Mouse (Mus musculus) forebrain, embryonic 13.5 days (tissue): ENCODE data around the gene Ociad2. TPM values are rescaled to one million over a fixed set of nuclear protein-coding genes. Genes with fewer than 3 reads are reported as not detected.
A peak's percentile ranks its signal among the peaks of the same experiment; 100 is the strongest.

Source experiments
- ATAC-seq: fragments of 200-750 bp; cut with Nextera tagmentation; 2 replicates; pipeline ENCODE4 v1.8.0; 2017
- H3K27ac ChIP-seq: fragments of 300-500 bp; sonication (generic); 2 replicates; pipeline ENCODE4 v1.5.1; 2015; ENCODE audit warnings: inconsistent platforms, mild to moderate bottlenecking, moderate library complexity
- H3K27me3 ChIP-seq: fragments of 300-500 bp; sonication (generic); 2 replicates; pipeline ENCODE4 v1.6.1; 2015; ENCODE audit warnings: mild to moderate bottlenecking, inconsistent platforms
- H3K36me3 ChIP-seq: fragments of 300-500 bp; sonication (generic); 2 replicates; pipeline ENCODE4 v1.6.1; 2015; ENCODE audit warnings: mild to moderate bottlenecking, inconsistent platforms; ENCODE audit not compliant: poor library complexity, severe bottlenecking
- H3K4me1 ChIP-seq: fragments of 300-500 bp; sonication (generic); 2 replicates; pipeline ENCODE4 v1.6.1; 2015; ENCODE audit warnings: inconsistent platforms
- H3K4me2 ChIP-seq: fragments of 300-500 bp; sonication (generic); 2 replicates; pipeline ENCODE4 v1.6.1; 2015; ENCODE audit warnings: inconsistent platforms, mild to moderate bottlenecking, moderate library complexity
- H3K4me3 ChIP-seq: fragments of 300-500 bp; sonication (generic); 2 replicates; pipeline ENCODE4 v1.5.1; 2015; ENCODE audit warnings: mild to moderate bottlenecking, inconsistent platforms
- H3K9ac ChIP-seq: fragments of 300-500 bp; sonication (generic); 2 replicates; pipeline ENCODE4 v1.6.1; 2015; ENCODE audit warnings: mild to moderate bottlenecking, inconsistent platforms
- H3K9me3 ChIP-seq: fragments of 300-500 bp; sonication (generic); replicated peaks from 2 replicates; pipeline ENCODE4 v1.6.1; 2016; ENCODE audit warnings: inconsistent platforms
- WGBS: fragments of 180-500 bp; shearing (Covaris S2); methylation state at CpG from one replicate; pipeline ENCODE4 v1.1.7; 2015; 5-methylcytosine and 5-hydroxymethylcytosine counted together
- polyA plus RNA-seq: library from polyadenylated mRNA; unstranded; fragments of >200 nt; fragmentation: Nextera tagmentation; extraction: Ambion mirVana; gene quantifications from 2 replicates; pipeline ENCODE4 v1.2.1, GENCODE M21; 2015

Gene Ociad2
- polyA plus RNA-seq, 1 experiment from 2014 or later, result 13.5 TPM

- Histone ChIP-seq H3K4me1 (no peaks in the 10 kb centered on the region), H3K4me3 (no peak overlapping the region), H3K9ac (no peak overlapping the region), H3K9me3 (no peaks in the 10 kb centered on the region), H3K27me3 (no peaks in the 10 kb centered on the region), H3K4me2 (no peak overlapping the region), H3K27ac (no peak overlapping the region), H3K36me3 (no peaks in the 10 kb centered on the region)
- ATAC-seq, result no peak
- 52% methylated on average over 10 of the region's 10 CpGs for WGBS
These were observed 28.1 kb upstream of the Ociad2 start for GRCm38 (mm10) chr5:73368845-73369447.

- Histone ChIP-seq H3K27ac (no peak overlapping the region), H3K4me1 (no peaks in the 10 kb centered on the region), H3K36me3 (no peaks in the 10 kb centered on the region), H3K4me3 (no peak overlapping the region), H3K9me3 (no peaks in the 10 kb centered on the region), H3K27me3 (no peaks in the 10 kb centered on the region), H3K4me2 (no peak overlapping the region), H3K9ac (no peak overlapping the region)
- ATAC-seq, result no peak
- 73% methylated on average over 4 of the region's 4 CpGs for WGBS
These were observed 27.1 kb upstream of the Ociad2 start for GRCm38 (mm10) chr5:73367906-73368305.

- Histone ChIP-seq H3K9me3 (no peaks in the 10 kb centered on the region), H3K9ac (no peak overlapping the region), H3K27me3 (peaks cover 4% of the 10 kb centered on the region; the same call in 1 of the 2 replicates), H3K36me3 (no peaks in the 10 kb centered on the region), H3K4me1 (peaks cover 4% of the 10 kb centered on the region), H3K4me3 (no peak overlapping the region), H3K27ac (no peak overlapping the region), H3K4me2 (no peak overlapping the region)
- no peak for ATAC-seq
- WGBS, result 89% methylated on average over 2 of the region's 2 CpGs
These were observed 23.5 kb upstream of the Ociad2 start for GRCm38 (mm10) chr5:73364107-73364864.

GRCm38 (mm10) chr5:73362791-73363190 is 22.0 kb upstream of the Ociad2 start:
- Histone ChIP-seq H3K4me3 (no peak overlapping the region), H3K4me2 (no peak overlapping the region), H3K9me3 (no peaks in the 10 kb centered on the region), H3K36me3 (no peaks in the 10 kb centered on the region), H3K9ac (no peak overlapping the region), H3K4me1 (peaks cover 4% of the 10 kb centered on the region), H3K27ac (no peak overlapping the region), H3K27me3 (peaks cover 4% of the 10 kb centered on the region; the same call in 1 of the 2 replicates)
- WGBS, result 90% methylated on average over 5 of the region's 5 CpGs
- no peak for ATAC-seq

GRCm38 (mm10) chr5:73362338-73362737 is 21.5 kb upstream of the Ociad2 start:
- no peaks in the 10 kb centered on the region for H3K9me3 ChIP-seq
- H3K27me3 ChIP-seq, result peaks cover 4% of the 10 kb centered on the region; the same call in 1 of the 2 replicates
- no peak overlapping the region for H3K9ac ChIP-seq
- 85% methylated on average over 7 of the region's 7 CpGs for WGBS
- ATAC-seq, result no peak
- no peak overlapping the region for H3K4me3 ChIP-seq
- H3K27ac ChIP-seq, result no peak overlapping the region
- H3K36me3 ChIP-seq, result no peaks in the 10 kb centered on the region
- H3K4me1 ChIP-seq, result peaks cover 4% of the 10 kb centered on the region
- no peak overlapping the region for H3K4me2 ChIP-seq

GRCm38 (mm10) chr5:73360240-73360639 is 19.4 kb upstream of the Ociad2 start:
- Histone ChIP-seq H3K9ac (no peak overlapping the region), H3K4me2 (peak overlapping the region; percentile 39; the same call in 1 of the 2 replicates), H3K27ac (no peak overlapping the region), H3K9me3 (no peaks in the 10 kb centered on the region), H3K36me3 (no peaks in the 10 kb centered on the region), H3K27me3 (peaks cover 4% of the 10 kb centered on the region; the same call in 1 of the 2 replicates), H3K4me3 (no peak overlapping the region), H3K4me1 (peaks cover 4% of the 10 kb centered on the region)
- ATAC-seq, result no peak
- 37% methylated on average over 12 of the region's 12 CpGs for WGBS

GRCm38 (mm10) chr5:73359752-73360141 is 18.9 kb upstream of the Ociad2 start:
- no peak overlapping the region for H3K9ac ChIP-seq
- no peak for ATAC-seq
- H3K4me3 ChIP-seq, result no peak overlapping the region
- no peaks in the 10 kb centered on the region for H3K9me3 ChIP-seq
- no peak overlapping the region for H3K27ac ChIP-seq
- H3K36me3 ChIP-seq, result no peaks in the 10 kb centered on the region
- peak overlapping the region; percentile 39 for H3K4me2 ChIP-seq
- peaks cover 4% of the 10 kb centered on the region; the same call in 1 of the 2 replicates for H3K27me3 ChIP-seq
- 34% methylated on average over 12 of the region's 12 CpGs for WGBS
- peaks cover 4% of the 10 kb centered on the region for H3K4me1 ChIP-seq

- WGBS, result 84% methylated on average over 6 of the region's 6 CpGs
- H3K4me2 ChIP-seq, result peak overlapping the region; percentile 39
- no peak overlapping the region for H3K9ac ChIP-seq
These were observed 18.4 kb upstream of the Ociad2 start for GRCm38 (mm10) chr5:73359134-73359751.

GRCm38 (mm10) chr5:73355393-73355792 is 14.6 kb upstream of the Ociad2 start:
- no peak overlapping the region for H3K4me2 ChIP-seq
- no peak for ATAC-seq
- 83% methylated on average over 5 of the region's 5 CpGs for WGBS

More at GRCm38 (mm10) chr5:73359134-73359751, 18.4 kb upstream of the Ociad2 start:
- Histone ChIP-seq H3K4me1 (peaks cover 4% of the 10 kb centered on the region), H3K4me3 (no peak overlapping the region), H3K27me3 (peaks cover 4% of the 10 kb centered on the region; the same call in 1 of the 2 replicates), H3K9me3 (no peaks in the 10 kb centered on the region), H3K27ac (no peak overlapping the region), H3K36me3 (no peaks in the 10 kb centered on the region)
- ATAC-seq, result no peak

GRCm38 (mm10) chr5:73353978-73354377 is 13.2 kb upstream of the Ociad2 start:
- no peak for ATAC-seq
- H3K9ac ChIP-seq, result no peak overlapping the region
- H3K27me3 ChIP-seq, result no peaks in the 10 kb centered on the region
- H3K4me1 ChIP-seq, result peaks cover 7% of the 10 kb centered on the region
- WGBS, result 68% methylated on average over 3 of the region's 3 CpGs
- no peaks in the 10 kb centered on the region for H3K9me3 ChIP-seq
- no peak overlapping the region for H3K4me3 ChIP-seq
- H3K36me3 ChIP-seq, result no peaks in the 10 kb centered on the region
- H3K27ac ChIP-seq, result no peak overlapping the region
- no peak overlapping the region for H3K4me2 ChIP-seq

More at GRCm38 (mm10) chr5:73355393-73355792, 14.6 kb upstream of the Ociad2 start:
- peaks cover 12% of the 10 kb centered on the region for H3K4me1 ChIP-seq
- H3K9me3 ChIP-seq, result no peaks in the 10 kb centered on the region
- H3K27ac ChIP-seq, result no peak overlapping the region
- H3K36me3 ChIP-seq, result no peaks in the 10 kb centered on the region
- H3K9ac ChIP-seq, result no peak overlapping the region
- H3K27me3 ChIP-seq, result peaks cover 4% of the 10 kb centered on the region; the same call in 1 of the 2 replicates
- H3K4me3 ChIP-seq, result no peak overlapping the region

GRCm38 (mm10) chr5:73353519-73353918 is 12.7 kb upstream of the Ociad2 start:
- ATAC-seq, result no peak
- no peaks in the 10 kb centered on the region for H3K27me3 ChIP-seq
- no peaks in the 10 kb centered on the region for H3K9me3 ChIP-seq
- no peak overlapping the region for H3K4me2 ChIP-seq
- H3K4me1 ChIP-seq, result peaks cover 7% of the 10 kb centered on the region
- no peak overlapping the region for H3K4me3 ChIP-seq
- no peaks in the 10 kb centered on the region for H3K36me3 ChIP-seq
- H3K9ac ChIP-seq, result no peak overlapping the region
- no peak overlapping the region for H3K27ac ChIP-seq
- WGBS, result 45% methylated on average over 7 of the region's 7 CpGs

- 93% methylated on average over 1 of the region's 1 CpGs for WGBS
- Histone ChIP-seq H3K9ac (no peak overlapping the region), H3K4me1 (peaks cover 7% of the 10 kb centered on the region), H3K4me3 (no peak overlapping the region), H3K27me3 (no peaks in the 10 kb centered on the region), H3K4me2 (no peak overlapping the region), H3K9me3 (no peaks in the 10 kb centered on the region), H3K27ac (no peak overlapping the region), H3K36me3 (no peaks in the 10 kb centered on the region)
- ATAC-seq, result no peak
These were observed 11.0 kb upstream of the Ociad2 start for GRCm38 (mm10) chr5:73351796-73352195.
